Mouse (Mus musculus) yolk sac, embryonic 10.5 days (tissue): ENCODE results near the gene Ces3a.
"Not testable (repeated sequence)": the region's sequence is repeated elsewhere in the genome, so short reads cannot be mapped to it uniquely, and the experiment has no call there.

Experiments
- DNase-seq: peaks from one replicate; pipeline ENCODE4 v3.0.0-alpha.2; 2017; ENCODE audit warnings: low spot score

Gene Ces3a

GRCm38 (mm10) chr8:105102101-105102785, 53.8 kb downstream of the Ces3a start:
- not testable (repeated sequence) for DNase-seq

GRCm38 (mm10) chr8:105103701-105104100, 55.3 kb downstream of the Ces3a start:
- DNase-seq, result not testable (repeated sequence)

- DNase-seq, result peak; percentile 85
Observed at GRCm38 (mm10) chr8:105104220-105104619, 55.8 kb downstream of the Ces3a start.
